Mouse (Mus musculus): ENCODE data around the gene Ipo11. TPM values are rescaled to one million over a fixed set of nuclear protein-coding genes. Genes with fewer than 3 reads are reported as not detected.

Ipo11 gene
- polyA plus RNA-seq, 1 experiment from 2014 or later = 83.6 TPM

DNA sequence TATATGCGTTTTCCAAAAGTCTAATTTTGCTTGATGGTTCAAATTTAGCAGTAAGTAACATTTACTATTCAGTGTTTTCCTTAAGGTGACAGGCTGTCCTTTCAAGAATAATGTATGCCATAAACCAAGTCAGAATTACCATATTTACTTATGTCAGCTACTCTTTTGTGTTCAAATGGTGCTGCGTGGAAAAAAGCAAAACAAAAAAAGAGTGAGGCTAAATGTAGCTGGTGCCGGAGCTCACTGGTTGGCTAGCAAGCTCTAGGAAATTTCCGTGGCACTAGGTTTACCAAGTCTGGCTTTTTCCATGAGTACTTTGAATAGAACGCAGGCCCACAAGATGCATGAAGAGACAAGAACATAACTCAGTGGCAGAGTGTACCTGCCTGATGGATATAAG lies 131.6 kb downstream of the Ipo11 start:
- no peaks in the 10 kb centered on the region for H3K4me1 ChIP-seq
- no peaks in the 10 kb centered on the region for H3K9me3 ChIP-seq
- WGBS = 94% methylated on average over 5 of the region's 5 CpGs
- no peak overlapping the region for H3K27ac ChIP-seq (replicated peaks)
- H3K27me3 ChIP-seq (replicated peaks; ENCODE audit: low read depth, poor library complexity, severe bottlenecking) = no peaks in the 10 kb centered on the region
- peaks cover 48% of the 10 kb centered on the region for H3K36me3 ChIP-seq (replicated peaks)
- no peak for DNase-seq (ENCODE audit: low spot score)
- H3K4me3 ChIP-seq = no peak overlapping the region

DNA sequence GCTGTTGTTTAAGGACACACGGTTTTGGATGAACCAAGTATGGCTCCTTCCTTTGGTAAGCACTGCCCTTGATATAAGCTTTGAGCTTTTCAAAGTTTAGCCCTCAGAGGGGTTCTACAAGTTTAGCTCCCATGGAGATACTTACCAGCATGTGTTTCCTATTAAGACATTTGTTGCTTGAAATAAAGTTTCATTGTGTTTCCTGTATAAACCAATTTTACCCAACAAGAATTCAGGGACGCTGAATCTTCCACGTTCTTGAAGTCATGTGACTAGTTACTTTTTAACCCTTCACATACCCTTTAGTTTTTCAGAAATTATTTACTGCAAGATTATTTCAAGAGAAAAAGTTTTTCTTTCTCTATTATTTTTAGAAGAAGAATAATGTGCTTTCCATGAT lies 138.7 kb downstream of the Ipo11 start:
- Histone ChIP-seq H3K36me3 (replicated peaks) (peaks cover 52% of the 10 kb centered on the region), H3K27ac (replicated peaks) (no peak overlapping the region), H3K27me3 (replicated peaks; ENCODE audit: low read depth, poor library complexity, severe bottlenecking) (no peaks in the 10 kb centered on the region), H3K4me1 (no peaks in the 10 kb centered on the region), H3K4me3 (no peak overlapping the region), H3K9me3 (no peaks in the 10 kb centered on the region)
- WGBS = 49% methylated on average over 3 of the region's 3 CpGs
- no peak for DNase-seq (ENCODE audit: low spot score)

DNA sequence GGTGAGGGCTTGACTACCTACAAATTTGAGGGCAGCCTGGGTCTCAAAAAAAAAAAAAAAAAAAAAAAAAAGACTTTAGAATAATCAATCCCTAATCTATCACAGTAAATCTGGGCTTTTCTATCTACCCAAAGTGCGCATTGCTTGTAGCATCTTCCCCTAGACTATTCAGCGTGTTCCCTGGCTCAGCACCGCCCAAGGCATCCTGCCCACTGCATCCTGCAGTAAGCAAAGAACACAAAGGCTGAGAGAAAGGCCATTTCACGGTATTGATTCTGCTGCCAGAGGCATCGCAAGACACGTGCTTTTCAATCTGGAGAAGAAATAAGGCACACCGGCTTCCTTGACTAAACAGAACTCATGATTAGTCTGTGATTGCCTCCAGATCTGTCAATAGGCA lies 147.9 kb downstream of the Ipo11 start:
- 83% methylated on average over 7 of the region's 7 CpGs for WGBS
- Histone ChIP-seq H3K27ac (replicated peaks) (no peak overlapping the region), H3K36me3 (replicated peaks) (peaks cover 33% of the 10 kb centered on the region), H3K4me1 (no peaks in the 10 kb centered on the region), H3K9me3 (peaks cover 5% of the 10 kb centered on the region; the same call in 1 of the 2 replicates), H3K4me3 (no peak overlapping the region), H3K27me3 (replicated peaks; ENCODE audit: low read depth, poor library complexity, severe bottlenecking) (no peaks in the 10 kb centered on the region)
- DNase-seq (ENCODE audit: low spot score) = no peak

DNA sequence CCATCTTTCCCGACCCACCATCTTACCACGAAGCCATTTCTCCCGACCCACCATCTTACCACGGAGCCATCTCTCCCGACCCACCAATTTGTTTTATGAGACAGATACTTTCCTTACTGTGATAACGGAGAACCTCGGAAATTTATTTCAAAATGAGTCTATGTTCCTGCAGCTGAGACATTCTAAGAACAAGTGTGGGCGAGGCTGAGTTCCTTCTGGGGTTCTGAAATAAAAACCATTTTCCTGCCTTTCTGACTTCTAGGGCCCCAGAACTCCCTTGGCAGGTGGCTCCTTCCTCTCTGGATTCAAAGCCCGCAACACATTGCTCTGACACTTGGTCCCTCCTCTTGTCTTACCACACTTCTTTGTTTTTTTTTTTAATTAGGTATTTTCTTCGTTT lies 168.0 kb downstream of the Ipo11 start:
- H3K4me1 ChIP-seq = no peaks in the 10 kb centered on the region
- no peaks in the 10 kb centered on the region for H3K36me3 ChIP-seq (replicated peaks)
- WGBS = 92% methylated on average over 10 of the region's 10 CpGs
- no peaks in the 10 kb centered on the region for H3K27me3 ChIP-seq (replicated peaks; ENCODE audit: low read depth, poor library complexity, severe bottlenecking)
- no peak for DNase-seq (ENCODE audit: low spot score)
- no peaks in the 10 kb centered on the region for H3K9me3 ChIP-seq
- no peak overlapping the region for H3K4me3 ChIP-seq
- no peak overlapping the region for H3K27ac ChIP-seq (replicated peaks)

DNA sequence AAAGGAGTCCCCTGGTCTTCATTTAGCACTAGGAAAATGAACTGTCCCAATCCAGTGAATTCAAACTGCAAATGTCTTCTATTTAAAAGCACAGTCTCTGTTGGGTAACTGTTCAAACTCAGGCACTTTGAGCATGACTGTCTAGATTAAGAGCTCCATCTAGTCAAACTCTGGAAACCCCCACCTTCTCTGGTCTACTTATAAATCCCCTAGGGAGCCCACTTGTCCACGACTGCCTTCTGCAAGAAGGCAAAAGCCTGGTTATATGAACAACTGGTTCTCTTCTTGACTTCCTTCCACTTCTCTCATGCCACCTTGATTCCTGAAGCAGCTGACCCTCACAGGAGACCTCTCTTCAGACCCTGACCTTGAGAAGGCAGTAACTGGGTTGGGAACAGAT lies 174.1 kb downstream of the Ipo11 start:
- no peaks in the 10 kb centered on the region for H3K27me3 ChIP-seq (replicated peaks; ENCODE audit: low read depth, poor library complexity, severe bottlenecking)
- H3K36me3 ChIP-seq (replicated peaks) = no peaks in the 10 kb centered on the region
- no peak overlapping the region for H3K4me3 ChIP-seq
- H3K4me1 ChIP-seq = no peaks in the 10 kb centered on the region
- H3K9me3 ChIP-seq = no peaks in the 10 kb centered on the region
- no peak for DNase-seq (ENCODE audit: low spot score)
- H3K27ac ChIP-seq (replicated peaks) = no peak overlapping the region
- WGBS = 71% methylated on average over 1 of the region's 1 CpGs

DNA sequence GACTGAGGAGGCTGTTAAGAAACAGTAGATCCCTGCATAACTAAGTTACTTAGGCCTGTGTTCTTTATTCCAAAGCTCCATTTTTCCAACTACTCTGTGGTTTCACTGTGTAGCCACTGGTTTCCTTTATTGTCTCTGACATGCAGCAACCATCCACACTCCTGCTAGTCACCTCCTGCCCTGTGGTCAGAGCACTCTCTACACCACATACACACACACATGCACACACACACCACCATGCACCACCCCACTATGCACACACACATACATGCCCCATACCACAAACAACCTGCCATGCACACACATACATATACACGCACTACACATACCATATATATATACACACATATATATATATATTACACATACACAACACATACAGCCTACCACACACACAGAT lies 175.1 kb downstream of the Ipo11 start:
- Histone ChIP-seq H3K36me3 (replicated peaks) (no peaks in the 10 kb centered on the region), H3K27ac (replicated peaks) (no peak overlapping the region), H3K27me3 (replicated peaks; ENCODE audit: low read depth, poor library complexity, severe bottlenecking) (no peaks in the 10 kb centered on the region), H3K4me1 (no peaks in the 10 kb centered on the region), H3K4me3 (no peak overlapping the region), H3K9me3 (no peaks in the 10 kb centered on the region)
- DNase-seq (ENCODE audit: low spot score) = no peak
- WGBS = 96% methylated on average over 1 of the region's 1 CpGs

DNA sequence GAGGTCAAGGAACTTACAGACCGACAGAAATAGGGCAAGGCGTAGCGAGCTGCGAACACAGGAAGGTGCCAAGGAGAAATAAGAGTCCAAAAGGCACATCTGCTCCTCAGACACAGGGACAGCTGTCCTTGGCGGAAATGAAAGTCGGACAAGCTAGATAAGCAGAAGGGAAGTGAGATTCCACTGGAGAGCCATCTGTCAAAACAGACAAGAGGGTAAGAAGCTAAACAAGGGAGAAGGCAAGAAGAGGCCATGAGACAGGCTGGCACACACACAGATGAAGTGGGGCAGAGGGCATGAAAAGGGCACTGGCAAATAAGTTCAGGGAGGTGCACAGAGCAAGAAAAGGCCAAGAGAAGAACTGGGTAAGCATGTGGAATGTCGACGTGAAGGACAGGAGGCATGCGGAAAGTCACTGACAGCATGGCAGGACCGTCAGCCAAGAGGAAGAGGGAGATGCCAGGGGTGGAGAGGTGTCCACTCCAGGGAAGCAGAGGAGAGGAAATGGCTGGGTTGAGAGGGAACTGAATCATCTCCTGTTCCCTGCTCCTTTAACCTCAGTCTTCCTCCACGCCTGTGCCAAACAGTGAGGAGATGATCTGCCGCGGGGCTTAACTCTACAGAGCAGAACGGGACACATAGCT lies 176.4 kb downstream of the Ipo11 start:
- no peak overlapping the region for H3K27ac ChIP-seq (replicated peaks)
- no peaks in the 10 kb centered on the region for H3K9me3 ChIP-seq
- no peak overlapping the region for H3K4me3 ChIP-seq
- no peaks in the 10 kb centered on the region for H3K27me3 ChIP-seq (replicated peaks; ENCODE audit: low read depth, poor library complexity, severe bottlenecking)
- 80% methylated on average over 14 of the region's 14 CpGs for WGBS
- H3K4me1 ChIP-seq = no peaks in the 10 kb centered on the region
- no peaks in the 10 kb centered on the region for H3K36me3 ChIP-seq (replicated peaks)
- DNase-seq (ENCODE audit: low spot score) = no peak

DNA sequence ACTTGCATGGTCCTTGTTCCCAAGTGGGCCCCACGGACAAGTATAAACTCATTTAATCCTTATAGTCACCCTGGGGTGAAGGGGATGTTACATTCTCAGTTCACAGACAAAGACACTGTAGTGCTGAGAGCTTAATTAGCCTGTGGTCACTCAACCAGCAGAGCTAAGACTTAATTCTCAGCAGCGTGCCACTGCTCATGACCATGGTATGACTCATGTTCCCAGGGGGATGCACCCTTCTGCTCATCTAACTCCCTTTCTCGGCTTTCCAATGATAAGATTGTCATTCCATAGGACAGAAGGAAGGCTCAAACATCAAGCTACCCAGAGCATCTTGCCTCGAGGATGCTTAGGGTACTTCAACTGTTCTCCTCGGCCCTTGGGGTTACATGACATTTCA lies 180.9 kb downstream of the Ipo11 start:
- WGBS = 72% methylated on average over 5 of the region's 5 CpGs
- Histone ChIP-seq H3K27ac (replicated peaks) (no peak overlapping the region), H3K4me1 (no peaks in the 10 kb centered on the region), H3K27me3 (replicated peaks; ENCODE audit: low read depth, poor library complexity, severe bottlenecking) (no peaks in the 10 kb centered on the region), H3K36me3 (replicated peaks) (no peaks in the 10 kb centered on the region), H3K4me3 (no peak overlapping the region), H3K9me3 (no peaks in the 10 kb centered on the region)
- no peak for DNase-seq (ENCODE audit: low spot score)

DNA sequence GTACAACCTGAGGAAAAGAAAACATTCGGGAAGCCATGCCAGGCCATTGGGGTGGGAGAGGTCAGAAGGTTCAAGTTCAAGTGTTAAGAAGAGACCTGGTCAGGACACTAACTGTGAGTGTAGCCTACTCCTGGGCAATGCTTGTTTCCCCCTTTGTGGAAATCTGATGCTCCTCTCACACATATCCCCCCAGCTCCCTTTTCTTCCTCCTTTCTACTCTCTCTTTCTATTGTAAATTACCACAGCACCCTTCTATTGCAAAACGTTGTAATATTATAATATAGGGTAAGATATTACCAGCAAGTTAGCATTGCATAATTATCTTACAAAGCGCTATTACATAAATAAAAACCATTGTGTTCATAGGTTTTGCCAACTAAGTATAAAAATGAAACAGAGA lies 182.5 kb downstream of the Ipo11 start:
- H3K4me3 ChIP-seq = no peak overlapping the region
- no peaks in the 10 kb centered on the region for H3K9me3 ChIP-seq
- H3K27ac ChIP-seq (replicated peaks) = no peak overlapping the region
- 81% methylated on average over 3 of the region's 3 CpGs for WGBS
- H3K4me1 ChIP-seq = no peaks in the 10 kb centered on the region
- H3K27me3 ChIP-seq (replicated peaks; ENCODE audit: low read depth, poor library complexity, severe bottlenecking) = no peaks in the 10 kb centered on the region
- H3K36me3 ChIP-seq (replicated peaks) = no peaks in the 10 kb centered on the region
- DNase-seq (ENCODE audit: low spot score) = no peak

DNA sequence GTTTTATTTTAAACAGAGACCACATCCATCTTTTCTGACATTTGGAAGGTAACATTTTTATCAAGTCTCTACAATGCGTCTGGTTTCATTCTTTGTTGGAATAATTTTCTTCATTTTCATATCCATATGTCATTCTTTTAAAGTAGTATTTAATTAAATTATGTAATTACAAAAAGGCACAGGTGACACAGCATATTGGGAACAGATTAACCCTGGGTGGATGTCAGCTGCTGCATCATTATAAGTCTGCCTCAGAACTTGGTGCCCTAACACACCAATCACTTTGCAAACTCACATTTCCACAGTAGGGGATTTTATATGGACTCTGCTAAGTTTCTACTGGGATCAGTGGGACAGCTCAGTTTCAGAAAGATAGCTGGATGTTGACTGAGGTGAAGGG lies 184.8 kb downstream of the Ipo11 start:
- Histone ChIP-seq H3K4me1 (no peaks in the 10 kb centered on the region), H3K27me3 (replicated peaks; ENCODE audit: low read depth, poor library complexity, severe bottlenecking) (no peaks in the 10 kb centered on the region), H3K9me3 (no peaks in the 10 kb centered on the region), H3K36me3 (replicated peaks) (no peaks in the 10 kb centered on the region), H3K4me3 (no peak overlapping the region), H3K27ac (replicated peaks) (no peak overlapping the region)
- DNase-seq (ENCODE audit: low spot score) = no peak
- WGBS = 89% methylated on average over 1 of the region's 1 CpGs

DNA sequence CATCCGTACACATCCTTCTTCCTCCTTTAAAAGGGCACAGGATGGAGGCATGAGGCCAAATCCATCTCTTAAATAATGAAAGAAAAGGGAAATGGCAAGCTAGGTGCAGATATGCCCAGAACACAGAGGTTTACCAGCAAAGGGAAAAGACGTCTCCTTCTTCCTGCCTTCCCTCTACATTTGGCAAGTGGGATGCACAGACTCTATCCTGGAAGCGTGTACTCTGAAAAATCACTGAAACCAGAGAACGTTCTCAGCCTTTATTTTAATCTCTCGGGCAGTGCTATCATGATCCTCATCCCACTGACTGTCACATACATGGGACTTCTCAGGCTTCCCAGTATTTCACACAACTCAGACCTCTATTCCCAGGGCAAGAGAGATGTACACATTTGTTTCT lies 189.9 kb downstream of the Ipo11 start:
- no peak overlapping the region for H3K27ac ChIP-seq (replicated peaks)
- H3K4me1 ChIP-seq = no peaks in the 10 kb centered on the region
- no peak overlapping the region for H3K4me3 ChIP-seq
- WGBS = 87% methylated on average over 5 of the region's 5 CpGs
- DNase-seq (ENCODE audit: low spot score) = no peak
- H3K36me3 ChIP-seq (replicated peaks) = no peaks in the 10 kb centered on the region
- no peaks in the 10 kb centered on the region for H3K27me3 ChIP-seq (replicated peaks; ENCODE audit: low read depth, poor library complexity, severe bottlenecking)
- no peaks in the 10 kb centered on the region for H3K9me3 ChIP-seq

DNA sequence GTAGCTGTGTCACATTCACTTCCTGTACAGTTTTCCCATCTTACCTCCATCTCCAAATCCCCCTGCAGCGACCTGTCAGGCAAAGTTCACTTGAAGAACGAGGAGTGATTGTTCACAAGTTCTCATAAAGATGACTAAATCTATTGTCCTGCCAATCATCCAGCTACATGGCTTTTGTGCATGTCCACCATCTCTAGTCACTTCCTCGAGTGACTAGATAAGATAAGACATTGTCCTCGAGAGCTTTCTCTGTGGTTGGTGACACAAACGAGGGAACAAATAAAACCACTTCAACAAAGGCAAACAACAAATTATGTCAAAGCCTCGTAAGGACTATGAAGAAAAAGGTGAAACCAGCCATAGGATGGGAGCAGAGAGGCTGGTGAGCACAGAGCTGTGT lies 191.6 kb downstream of the Ipo11 start:
- 72% methylated on average over 6 of the region's 6 CpGs for WGBS
- no peaks in the 10 kb centered on the region for H3K9me3 ChIP-seq
- no peak overlapping the region for H3K4me3 ChIP-seq
- no peak for DNase-seq (ENCODE audit: low spot score)
- no peaks in the 10 kb centered on the region for H3K27me3 ChIP-seq (replicated peaks; ENCODE audit: low read depth, poor library complexity, severe bottlenecking)
- H3K36me3 ChIP-seq (replicated peaks) = no peaks in the 10 kb centered on the region
- H3K4me1 ChIP-seq = no peaks in the 10 kb centered on the region
- H3K27ac ChIP-seq (replicated peaks) = no peak overlapping the region
